23 mouse cellular contexts compared by ENCODE assay signal in the genomic region with DNA sequence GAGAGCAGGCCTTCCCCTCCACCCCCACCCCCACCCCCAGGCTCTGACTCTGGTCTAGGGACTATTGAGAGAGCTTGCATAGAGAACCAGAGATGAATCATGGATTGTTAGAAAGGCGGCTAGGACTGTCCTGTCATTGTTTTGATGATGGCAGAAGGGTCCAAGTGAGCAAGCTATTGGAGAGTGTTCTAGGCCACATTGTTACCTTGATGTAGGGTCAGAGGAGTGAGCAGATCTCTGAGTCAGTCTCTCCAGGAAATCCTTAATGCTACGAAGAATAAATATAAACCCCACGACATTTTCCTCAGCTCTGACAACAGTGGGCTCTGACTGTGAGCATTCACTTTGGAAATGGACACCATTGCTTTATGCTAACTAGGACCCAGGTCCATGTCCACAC.
DNase-seq lines count a peak whose midpoint lies in the region; ATAC-seq and TF ChIP-seq lines count a peak whose summit lies in the region.
"Had no signal": no experiment of that assay in that cellular context is flagged by ENCODE, and none has a peak within 500 bp of the region (broad histone marks: within the 10 kb centered on the region; RNA-seq: fewer than 3 reads in every experiment).

No protein-coding gene starts in this region.

- no peak overlapping the region for H3K4me2 ChIP-seq in lung, embryonic 14.5 days

- H3K4me3 ChIP-seq in heart, embryonic 10.5 days: no peak overlapping the region
- no peak overlapping the region for H3K4me3 ChIP-seq in lung, embryonic 14.5 days (ENCODE audit: low read depth, low read length)
- H3K4me3 ChIP-seq in lung, adult 2 months (replicated peaks; ENCODE audit: extremely low read depth, low read depth, low read length): no peak overlapping the region

- ATAC-seq in lung, embryonic 14.5 days (ENCODE audit: insufficient read depth): no peak
- ATAC-seq: activated CD4-positive, CD25-positive, alpha-beta regulatory T cell, adult 4 months; CD4-positive, CD25-positive, alpha-beta regulatory T cell, adult 4 months; Patski had no signal

- DNase-seq in adrenal gland, adult 2 months: peak; percentile 38
- DNase-seq in adrenal gland, adult 18-20 months (ENCODE audit: low spot score in 2 of 2): no peak
- peak; percentile 76 for DNase-seq in heart, adult 11 months
- DNase-seq in heart, adult 9 months (ENCODE audit: low spot score in 2 of 2): no peak
- peak; percentile 14 for DNase-seq in heart, embryonic 10.5 days (ENCODE audit: low spot score)
- no peak for DNase-seq in heart, postnatal 10 days
- no peak for DNase-seq in lung, embryonic 14.5 days
- DNase-seq in lung, adult 2 months: no peak
- DNase-seq: adrenal gland, adult 8-10 months; adrenal gland, postnatal 10 days; adrenal gland, postnatal 14 days; adrenal gland, postnatal 25 days; adrenal gland, postnatal 36 days; B cell, adult 2 months; cerebellum, adult 11 months; cerebellum, adult 11-12 months; cerebellum, adult 18-20 months; cerebellum, adult 2 months had no signal

- TF ChIP-seq CTCF in lung, embryonic 14.5 days (IDR thresholded peaks at IDR 0.05; ENCODE audit: low read depth): no peak
- TF ChIP-seq CTCF in lung, adult 2 months (IDR thresholded peaks at IDR 0.05; ENCODE audit: insufficient read depth, low read length): no peak

- no peaks in the 10 kb centered on the region for H3K4me1 ChIP-seq in heart, embryonic 10.5 days
- H3K4me1 ChIP-seq in lung, embryonic 14.5 days (ENCODE audit: insufficient read depth): peaks cover 3% of the 10 kb centered on the region; the same call in 1 of the 2 replicates
- no peaks in the 10 kb centered on the region for H3K4me1 ChIP-seq in lung, adult 2 months (ENCODE audit: control insufficient read depth, insufficient read depth, low read length)

- 74% methylated on average over 3 of the region's 3 CpGs for WGBS in heart, embryonic 10.5 days
- WGBS in lung, embryonic 14.5 days: 58% methylated on average over 3 of the region's 3 CpGs
- 60% methylated on average over 3 of the region's 3 CpGs for WGBS in lung, adult 2 months

- H3K27ac ChIP-seq in heart, embryonic 10.5 days: no peak overlapping the region
- 0 out of 2 replicates have a peak overlapping the region, but pooled peaks have one; percentile 16 for H3K27ac ChIP-seq in lung, embryonic 14.5 days (ENCODE audit: low read depth)

- H3K9ac ChIP-seq in lung, embryonic 14.5 days: no peak overlapping the region

- H3K9me3 ChIP-seq in heart, embryonic 10.5 days: no peaks in the 10 kb centered on the region
- no peaks in the 10 kb centered on the region for H3K9me3 ChIP-seq in lung, embryonic 14.5 days (ENCODE audit: low read depth, low read length)
- H3K9me3 ChIP-seq: G1E had no signal

- no peak for TF ChIP-seq POLR2A in lung, adult 2 months (IDR thresholded peaks at IDR 0.05; ENCODE audit: borderline replicate concordance, extremely low read depth, low read depth, low read length)

- H3K27me3 ChIP-seq in heart, embryonic 10.5 days (ENCODE audit: insufficient read depth, poor library complexity, severe bottlenecking): no peaks in the 10 kb centered on the region
- H3K27me3 ChIP-seq in lung, embryonic 14.5 days (ENCODE audit: insufficient read depth, low read length): no peaks in the 10 kb centered on the region
- H3K27me3 ChIP-seq: CH12.LX, Patski had no signal

- H3K36me3 ChIP-seq in heart, embryonic 10.5 days: no peaks in the 10 kb centered on the region
- H3K36me3 ChIP-seq in lung, embryonic 14.5 days (ENCODE audit: insufficient read depth): no peaks in the 10 kb centered on the region
- H3K36me3 ChIP-seq: G1E had no signal

- intact Hi-C loops in heart, postnatal 10 days (cut with DNase I): no loop called here

Comparison
In these comparisons a context has a peak if more than half of its experiments do, and no peak if none do; other contexts are left out.
1. DNase-seq: peak in adrenal gland, adult 2 months (single experiment), heart, adult 11 months (single experiment) and heart, embryonic 10.5 days (single experiment); none in adrenal gland, adult 18-20 months (0 of 2), heart, adult 9 months (0 of 2), heart, postnatal 10 days (0 of 2), lung, embryonic 14.5 days (single experiment) and lung, adult 2 months (single experiment).